Mouse (Mus musculus): ENCODE measurements at regions not wholly inside any gene's neighbourhood (a gene's known extent, or its start where the extent isn't known, plus 50 kb on each side); places are given as distances from the start of the nearest gene placed in this dataset.

GRCm38 (mm10) chr19:36235131-36235530 lies 113.0 kb upstream of the Pcgf5 start:
- DNase-seq = no peak

- DNase-seq = no peak
Observed at GRCm38 (mm10) chr19:36236576-36237345, 111.3 kb upstream of the Pcgf5 start.

- no peak for DNase-seq
Observed at GRCm38 (mm10) chr19:36237751-36238150, 110.4 kb upstream of the Pcgf5 start.

GRCm38 (mm10) chr19:36238536-36238935 lies 109.6 kb upstream of the Pcgf5 start:
- DNase-seq = no peak

GRCm38 (mm10) chr19:36242396-36242795 lies 105.7 kb upstream of the Pcgf5 start:
- no peak for DNase-seq

GRCm38 (mm10) chr19:36242946-36243345 lies 105.2 kb upstream of the Pcgf5 start:
- no peak for DNase-seq

- no peak for DNase-seq
Observed at GRCm38 (mm10) chr19:36252522-36252921, 95.6 kb upstream of the Pcgf5 start.

- peak; percentile 40 for DNase-seq
Observed at GRCm38 (mm10) chr19:36257748-36258538, 90.2 kb upstream of the Pcgf5 start.

GRCm38 (mm10) chr19:36261819-36262218 lies 86.3 kb upstream of the Pcgf5 start:
- DNase-seq = no peak

- DNase-seq = no peak
Observed at GRCm38 (mm10) chr19:36263923-36264322, 84.2 kb upstream of the Pcgf5 start.

- DNase-seq = no peak
Observed at GRCm38 (mm10) chr19:36264397-36264796, 83.7 kb upstream of the Pcgf5 start.

GRCm38 (mm10) chr19:36265276-36265675 lies 82.8 kb upstream of the Pcgf5 start:
- DNase-seq = no peak

- no peak for DNase-seq
Observed at GRCm38 (mm10) chr19:36266346-36266745, 81.8 kb upstream of the Pcgf5 start.

GRCm38 (mm10) chr19:36273466-36273865 lies 74.6 kb upstream of the Pcgf5 start:
- DNase-seq = no peak

GRCm38 (mm10) chr19:36285465-36285864 lies 62.6 kb upstream of the Pcgf5 start:
- DNase-seq = no peak

GRCm38 (mm10) chr19:36290778-36291177 lies 57.3 kb upstream of the Pcgf5 start:
- no peak for DNase-seq

- no peak for DNase-seq
Observed at GRCm38 (mm10) chr19:36293177-36293969, 54.7 kb upstream of the Pcgf5 start.

Data from adrenal gland, postnatal 14 days (tissue).